Mouse (Mus musculus) testis, postnatal 10 days (tissue): ENCODE results near the gene Dip2b.

Source experiments
- DNase-seq: peaks from one replicate; pipeline ENCODE4 v3.0.0; 2021; ENCODE audit warnings: low spot score

The Dip2b gene

GRCm38 (mm10) chr15:100038470-100038971, at the start of gene Dip2b:
Gene Dip2b, plus strand, starts transcription at chr15:100038664.
- peak; percentile 100 for DNase-seq

DNA sequence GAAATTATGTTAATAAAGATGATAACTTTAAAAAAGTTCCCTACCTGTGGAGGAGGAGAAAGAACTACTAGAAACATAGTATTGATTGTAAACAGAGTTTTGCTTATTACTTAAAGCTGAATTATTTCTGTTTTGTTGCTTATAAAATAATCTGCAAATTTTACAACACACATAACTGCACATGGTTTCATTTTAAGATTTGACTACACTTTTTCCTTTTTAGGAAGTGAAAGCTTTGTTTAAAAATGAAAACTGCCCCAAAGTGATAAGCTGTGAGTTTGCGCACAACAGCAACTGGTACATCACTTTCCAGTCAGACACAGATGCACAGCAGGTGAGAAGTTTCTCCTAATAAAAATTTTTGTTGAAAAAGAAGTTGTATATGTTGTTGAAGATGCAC, 45.4 kb upstream of the Dip2b start:
- DNase-seq, result no peak

DNA sequence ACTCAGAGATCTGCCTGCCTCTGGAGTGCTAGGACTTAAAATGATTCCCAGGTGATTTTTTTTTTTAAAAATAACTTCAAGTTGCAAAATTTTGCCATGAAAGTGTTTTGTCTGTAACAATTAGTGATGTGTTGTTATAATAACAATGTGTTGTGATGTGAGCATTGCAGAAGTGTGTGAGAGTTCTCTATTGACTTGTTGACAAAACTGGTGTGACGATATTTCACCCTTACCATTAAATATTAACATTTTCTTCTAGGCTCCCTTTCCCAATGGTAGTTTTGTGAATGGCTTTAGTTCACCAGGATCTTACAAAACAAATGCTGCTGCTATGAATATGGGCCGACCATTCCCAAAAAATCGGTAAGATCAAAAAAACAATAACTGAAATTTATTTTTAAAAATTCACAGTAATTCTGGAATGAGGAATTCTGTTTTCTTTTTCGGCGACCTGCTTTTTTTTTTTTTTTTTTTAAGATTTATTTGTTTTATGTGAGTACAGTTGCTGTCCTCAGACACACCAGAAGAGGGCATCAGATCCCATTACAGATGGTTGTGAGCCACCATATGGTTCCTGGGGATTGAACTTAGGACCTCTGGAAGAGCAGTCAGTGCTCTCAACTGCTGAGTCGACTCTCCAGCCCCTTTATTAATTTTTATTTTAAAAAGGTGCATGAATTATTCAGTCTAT, 41.2 kb upstream of the Dip2b start:
- DNase-seq, result no peak

DNA sequence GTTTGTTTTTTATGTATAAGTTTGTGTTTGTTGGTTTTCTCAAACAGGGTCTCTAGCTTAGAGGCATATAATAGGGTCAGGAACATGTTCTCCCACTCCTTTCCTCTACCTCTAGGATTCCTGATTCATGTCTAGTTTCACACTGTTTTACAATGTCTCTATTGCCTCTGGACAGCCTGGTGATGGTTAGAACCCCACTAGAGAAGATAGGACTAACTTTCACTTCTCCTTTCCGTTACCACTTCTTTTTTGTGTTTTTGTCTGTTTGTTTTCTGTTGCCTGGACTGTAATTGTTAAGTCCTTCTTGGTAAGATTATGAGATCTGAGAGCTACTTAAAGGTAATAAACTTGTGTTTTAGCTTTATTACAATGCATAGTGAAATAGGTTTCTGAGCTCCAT, 39.1 kb upstream of the Dip2b start:
- DNase-seq, result no peak

DNA sequence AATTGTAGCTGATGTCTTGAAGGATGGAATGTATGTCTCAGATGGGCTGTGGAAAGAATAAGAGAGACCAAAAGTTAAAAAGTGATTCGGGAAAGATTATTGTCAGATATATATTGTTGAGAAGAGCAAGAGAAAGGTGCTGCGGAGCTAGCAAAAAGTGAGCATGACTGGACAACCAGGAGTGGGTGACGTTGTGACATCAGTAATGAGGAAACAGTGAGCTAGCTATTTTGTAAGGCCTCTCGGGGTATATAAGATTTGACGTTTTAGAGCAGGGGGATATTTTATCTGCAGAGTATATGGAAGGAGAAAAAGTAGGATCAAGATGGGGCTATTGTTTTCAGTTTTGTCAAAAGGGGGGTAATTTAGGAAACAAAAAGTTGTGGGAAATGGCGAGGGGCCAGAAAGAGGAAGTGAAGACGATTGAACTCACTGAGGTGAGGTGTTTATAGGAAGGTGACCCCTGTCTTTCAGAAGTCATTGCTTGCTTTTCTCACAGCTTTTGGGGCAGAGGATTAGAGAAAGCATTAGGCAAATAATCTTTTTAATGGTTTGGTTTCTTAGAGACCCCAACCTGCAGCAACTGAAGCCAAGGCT, 33.7 kb upstream of the Dip2b start:
- DNase-seq, result no peak

DNA sequence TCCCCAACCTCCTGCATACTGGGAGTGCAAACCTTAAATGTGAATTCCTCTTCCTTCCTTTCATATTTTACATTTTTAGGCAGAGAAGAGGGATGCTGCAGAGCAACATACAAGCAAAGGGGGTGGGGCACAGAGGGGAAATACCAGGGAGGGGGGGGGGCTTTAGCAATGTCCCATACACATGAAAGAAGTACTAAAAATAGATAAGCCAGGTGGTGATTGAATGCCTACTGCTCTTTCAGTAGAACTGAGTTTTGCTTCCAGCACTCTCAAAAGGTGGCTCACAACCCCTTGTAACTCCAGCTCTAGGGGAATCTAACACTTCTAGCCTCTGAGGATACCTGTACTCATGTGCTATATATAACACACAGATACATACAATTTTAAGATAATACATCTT, 32.3 kb upstream of the Dip2b start:
- no peak for DNase-seq

DNA sequence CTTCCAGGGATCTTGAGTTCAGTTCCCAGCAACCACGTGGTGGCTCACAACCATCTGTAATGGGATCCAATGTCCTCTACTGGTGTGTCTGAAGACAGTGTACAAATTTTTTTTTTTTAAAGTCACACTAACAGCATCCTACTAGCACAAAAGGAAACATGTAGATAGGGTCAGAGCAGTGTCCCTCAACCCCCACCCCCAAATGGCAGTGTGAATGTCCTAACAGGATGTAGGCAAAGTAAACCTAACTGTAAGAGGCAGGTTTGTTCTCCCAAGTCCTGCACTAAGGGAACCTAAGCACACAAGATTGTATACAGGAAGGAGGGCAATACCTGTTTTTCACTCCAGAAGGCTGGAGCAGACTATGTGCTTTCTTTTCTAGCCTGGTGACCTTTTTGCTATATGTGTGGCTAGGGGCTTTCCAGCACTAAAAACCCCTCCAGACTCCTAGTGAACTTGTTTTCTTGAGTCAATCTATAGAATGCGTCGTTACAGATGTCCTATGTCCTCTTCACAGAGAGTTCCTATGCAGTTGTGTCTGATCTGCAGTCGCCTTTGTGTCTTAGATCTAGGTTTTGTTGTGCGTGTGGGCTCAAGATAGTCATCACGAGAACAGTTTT, 20.1 kb upstream of the Dip2b start:
- DNase-seq, result no peak

- no peak for DNase-seq
These were observed 17.3 kb upstream of the Dip2b start for GRCm38 (mm10) chr15:100021175-100021574.

DNA sequence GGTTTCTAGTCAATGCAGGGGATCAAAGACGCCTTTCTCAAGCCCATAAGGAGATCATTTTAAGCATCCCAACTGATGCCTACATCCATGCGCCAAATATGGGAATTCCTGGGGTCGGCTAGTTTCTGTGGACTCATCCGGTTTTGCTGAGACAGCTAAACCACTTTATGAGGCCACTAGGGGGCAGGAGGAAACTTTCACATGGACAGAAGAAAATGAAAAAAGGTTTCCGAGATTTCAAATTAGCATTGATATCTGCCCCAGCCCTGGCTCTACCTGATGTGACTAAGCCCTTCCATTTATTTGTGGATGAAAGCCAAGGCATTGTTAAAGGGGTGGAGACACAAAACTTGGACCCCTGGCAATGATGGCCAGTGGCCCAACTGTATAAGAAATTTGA, 15.5 kb upstream of the Dip2b start:
- DNase-seq, result peak; percentile 62

DNA sequence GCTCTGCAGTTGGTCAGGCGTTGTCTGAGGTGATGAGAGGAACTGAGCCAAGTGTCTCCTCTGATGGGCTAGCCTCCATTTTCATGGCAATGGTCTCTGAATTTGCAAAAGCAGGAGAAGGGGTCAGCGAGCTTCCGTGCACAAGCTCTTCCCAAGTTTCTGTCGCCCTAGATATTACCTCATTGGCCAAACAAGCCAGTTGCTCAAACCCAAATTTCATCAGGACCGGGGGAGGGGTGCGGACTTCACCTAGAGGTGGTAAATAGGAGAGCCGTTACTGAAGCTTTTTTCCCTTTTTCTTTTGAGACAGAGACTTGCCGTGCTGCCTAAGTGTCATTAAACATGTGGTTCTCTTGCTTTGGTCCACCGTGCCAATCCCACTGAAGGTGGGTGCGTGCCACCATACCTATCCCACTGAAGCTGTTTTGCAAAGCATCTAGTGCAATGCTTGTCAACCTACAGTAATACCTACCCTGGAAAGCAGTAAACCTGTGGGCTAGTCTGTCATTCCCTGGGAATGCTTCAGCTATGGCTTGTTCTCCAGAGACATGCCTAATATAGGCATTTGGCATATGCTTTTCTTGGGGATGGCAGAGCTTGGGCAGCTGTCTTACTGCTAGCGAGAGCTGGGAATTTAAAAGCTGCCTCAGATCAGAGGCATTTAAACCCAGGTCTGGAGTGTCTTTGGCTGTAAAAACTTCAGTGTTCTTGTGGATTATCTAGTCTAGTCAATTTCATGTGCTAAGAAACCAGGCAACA, 13.2 kb upstream of the Dip2b start:
- no peak for DNase-seq

DNA sequence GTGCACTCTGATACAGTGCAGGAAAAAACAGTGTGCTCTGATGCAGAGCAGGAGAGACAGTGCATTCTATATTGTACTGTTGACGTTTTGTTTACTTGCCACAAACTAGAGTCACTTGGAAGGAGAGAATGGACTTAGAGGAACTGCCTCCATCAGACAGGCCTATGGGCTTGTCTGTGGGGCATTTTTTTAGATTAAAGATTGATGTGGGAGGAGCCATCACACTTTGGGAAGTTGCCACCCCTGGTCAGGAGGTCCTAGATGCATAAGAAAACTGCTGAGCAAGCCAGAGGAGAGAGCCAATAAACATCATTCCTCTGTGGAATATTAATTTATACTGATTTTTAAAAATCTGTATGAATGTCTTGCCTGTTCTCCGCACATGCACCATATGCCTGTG, 10.3 kb upstream of the Dip2b start:
- DNase-seq, result no peak

GRCm38 (mm10) chr15:100029497-100029896, 9.0 kb upstream of the Dip2b start:
- no peak for DNase-seq

- no peak for DNase-seq
These were observed 8.6 kb upstream of the Dip2b start for GRCm38 (mm10) chr15:100029900-100030299.

- no peak for DNase-seq
These were observed 5.9 kb upstream of the Dip2b start for GRCm38 (mm10) chr15:100032546-100032945.

- peak; percentile 68 for DNase-seq
These were observed 687 bp downstream of the Dip2b start for GRCm38 (mm10) chr15:100039001-100039701.

DNA sequence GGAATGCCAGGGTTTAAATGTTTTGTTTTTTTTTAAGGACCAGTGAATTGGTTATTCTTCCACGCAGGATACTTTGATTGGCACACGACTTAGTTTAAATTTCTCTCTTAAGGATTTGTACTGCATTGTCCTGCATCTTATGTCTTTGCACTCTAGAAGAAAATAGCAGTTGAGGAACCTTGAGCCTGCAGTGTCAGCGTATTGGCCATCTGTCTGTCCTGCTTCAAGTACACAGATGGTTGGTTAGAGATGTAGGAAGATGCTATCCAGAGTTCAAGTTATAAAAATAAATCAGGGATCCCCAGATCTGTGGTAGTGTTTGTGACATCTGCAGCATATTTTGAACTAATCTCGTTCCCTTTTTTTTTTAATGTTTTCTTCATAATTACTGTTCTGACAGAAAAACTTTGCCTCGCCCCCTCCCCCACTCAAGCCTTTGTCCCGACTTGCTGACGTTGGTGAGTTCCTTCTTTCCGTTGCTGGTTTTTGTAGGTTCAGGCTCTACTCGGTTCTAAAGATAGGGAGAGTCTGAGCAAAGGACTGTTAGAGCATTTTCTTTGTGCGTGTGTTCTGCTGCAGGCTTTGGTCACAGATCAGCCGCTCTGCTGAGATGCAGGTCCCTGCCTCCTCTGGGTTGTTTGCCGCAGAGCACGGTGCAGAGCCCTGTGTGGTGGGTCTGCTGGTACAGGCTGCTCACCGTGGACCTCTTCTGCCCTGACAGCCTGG, 2.2 kb downstream of the Dip2b start:
- no peak for DNase-seq

GRCm38 (mm10) chr15:100041267-100042047, 3.0 kb downstream of the Dip2b start:
- DNase-seq, result no peak

- DNase-seq, result no peak
These were observed 3.6 kb downstream of the Dip2b start for GRCm38 (mm10) chr15:100042048-100042400.

- DNase-seq, result no peak
These were observed 7.1 kb downstream of the Dip2b start for GRCm38 (mm10) chr15:100045576-100045975.

DNA sequence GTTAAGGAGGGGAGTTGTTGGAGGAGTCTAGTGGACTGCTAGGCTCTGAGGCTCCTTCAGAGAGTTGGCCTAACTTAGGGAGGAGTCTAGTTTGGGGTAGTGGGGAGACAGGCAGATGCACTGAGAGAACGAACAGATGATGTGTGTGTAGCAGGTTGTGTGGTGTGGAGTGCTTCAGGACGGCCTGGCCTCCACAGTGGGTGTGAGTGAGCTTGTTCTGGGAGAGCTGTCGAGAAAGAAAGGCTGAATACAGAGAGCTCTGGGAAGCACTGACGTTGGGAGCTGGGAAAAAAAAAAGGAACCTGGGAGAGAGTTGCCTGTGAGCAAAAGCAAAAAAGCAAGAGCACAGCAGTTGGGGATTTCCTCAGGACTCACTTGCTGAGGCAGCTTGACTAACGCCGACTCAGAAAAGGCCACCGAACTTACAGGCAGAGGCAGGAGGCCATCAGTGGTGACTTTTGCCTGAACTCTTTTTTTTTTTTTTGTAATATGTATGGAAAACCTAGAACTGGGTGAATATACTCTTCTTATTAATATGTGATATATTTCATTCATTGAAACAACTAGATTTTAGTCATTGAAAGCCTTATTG, 11.1 kb downstream of the Dip2b start:
- no peak for DNase-seq
